Mouse (Mus musculus): ENCODE measurements at regions not wholly inside any gene's neighbourhood (a gene's known extent, or its start where the extent isn't known, plus 50 kb on each side); places are given as distances from the start of the nearest gene placed in this dataset.

DNA sequence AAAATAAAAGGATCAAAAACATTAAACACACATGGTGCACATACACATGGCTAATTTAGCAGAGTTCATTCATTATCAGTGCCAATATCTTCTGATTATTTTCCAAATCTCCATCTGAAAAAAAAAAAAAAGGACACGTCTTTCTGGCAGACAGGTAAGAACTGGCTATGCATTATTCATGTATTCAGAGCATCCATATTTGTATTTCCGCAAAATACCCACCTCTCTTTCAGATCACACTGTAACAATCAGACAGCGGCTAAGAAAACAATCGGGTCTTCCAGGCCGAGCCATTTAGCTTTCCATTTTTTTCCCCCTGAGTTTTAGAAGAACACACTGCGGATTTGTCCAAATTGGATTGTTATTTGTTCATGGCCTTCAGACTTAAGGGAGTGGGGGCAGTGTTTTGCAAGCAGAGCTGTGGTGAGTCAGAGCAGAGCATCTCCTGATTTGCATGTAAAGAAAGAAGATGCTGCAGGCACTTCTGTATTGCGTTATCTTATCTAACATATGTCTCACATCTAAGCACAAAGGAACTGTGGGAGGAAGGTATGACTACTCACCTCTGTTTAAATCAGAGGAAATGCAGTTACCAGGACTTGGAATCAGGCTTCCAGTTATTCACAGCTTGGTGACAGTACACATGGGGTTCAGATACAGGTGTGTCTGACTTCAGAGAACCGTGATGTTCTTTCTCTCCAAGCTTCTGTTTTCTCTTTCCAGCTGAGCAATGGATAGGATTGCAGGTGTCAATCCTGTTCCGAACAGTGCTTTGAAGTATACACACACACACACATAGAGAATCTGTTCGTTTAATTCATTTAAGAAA, 223.6 kb upstream of the Zbtb20 start:
- no peaks in the 10 kb centered on the region for H3K4me1 ChIP-seq (ENCODE audit: control insufficient read depth, insufficient read depth, low read length)
- no peak overlapping the region for H3K4me2 ChIP-seq (ENCODE audit: low read depth, low read length)
- no peaks in the 10 kb centered on the region for H3K9me3 ChIP-seq (replicated peaks; ENCODE audit: control insufficient read depth, low read length)
- H3K27me3 ChIP-seq (ENCODE audit: control insufficient read depth, insufficient read depth, low read length) = no peaks in the 10 kb centered on the region
- no peaks in the 10 kb centered on the region for H3K36me3 ChIP-seq (ENCODE audit: control insufficient read depth, insufficient read depth, low read length)
- WGBS = 78% methylated on average over 10 of the region's 10 CpGs
- ATAC-seq (ENCODE audit: insufficient read depth, low FRiP score) = no peak
- H3K9ac ChIP-seq (ENCODE audit: low read length) = no peak overlapping the region
- no peak overlapping the region for H3K27ac ChIP-seq (ENCODE audit: low read length)
- no peak overlapping the region for H3K4me3 ChIP-seq (replicated peaks; ENCODE audit: low read length)

DNA sequence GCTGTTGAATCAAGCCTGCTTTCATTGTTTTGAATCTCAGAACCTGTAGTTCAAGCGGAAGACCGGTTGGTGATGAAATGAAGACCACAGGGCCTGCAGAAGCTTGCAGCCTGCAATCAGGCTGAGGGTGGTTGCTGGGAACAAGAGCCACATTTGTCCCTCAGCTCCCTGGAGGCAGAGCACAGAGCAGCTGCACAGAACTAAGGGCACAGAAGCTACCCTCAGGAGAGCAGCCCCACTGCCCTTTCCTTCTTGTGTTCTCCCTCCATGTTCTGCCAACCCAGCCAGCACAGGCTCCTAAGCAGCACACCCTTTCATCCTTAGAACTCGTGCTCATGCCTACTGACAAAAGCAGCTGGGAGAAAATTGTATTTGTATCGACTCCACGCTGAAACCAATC, 225.9 kb upstream of the Zbtb20 start:
- H3K9me3 ChIP-seq (replicated peaks; ENCODE audit: control insufficient read depth, low read length) = no peaks in the 10 kb centered on the region
- no peak overlapping the region for H3K9ac ChIP-seq (ENCODE audit: low read length)
- H3K4me1 ChIP-seq (ENCODE audit: control insufficient read depth, insufficient read depth, low read length) = no peaks in the 10 kb centered on the region
- ATAC-seq (ENCODE audit: insufficient read depth, low FRiP score) = no peak
- no peak overlapping the region for H3K27ac ChIP-seq (ENCODE audit: low read length)
- H3K27me3 ChIP-seq (ENCODE audit: control insufficient read depth, insufficient read depth, low read length) = no peaks in the 10 kb centered on the region
- 74% methylated on average over 5 of the region's 5 CpGs for WGBS
- no peak overlapping the region for H3K4me2 ChIP-seq (ENCODE audit: low read depth, low read length)
- H3K36me3 ChIP-seq (ENCODE audit: control insufficient read depth, insufficient read depth, low read length) = no peaks in the 10 kb centered on the region
- H3K4me3 ChIP-seq (replicated peaks; ENCODE audit: low read length) = no peak overlapping the region

DNA sequence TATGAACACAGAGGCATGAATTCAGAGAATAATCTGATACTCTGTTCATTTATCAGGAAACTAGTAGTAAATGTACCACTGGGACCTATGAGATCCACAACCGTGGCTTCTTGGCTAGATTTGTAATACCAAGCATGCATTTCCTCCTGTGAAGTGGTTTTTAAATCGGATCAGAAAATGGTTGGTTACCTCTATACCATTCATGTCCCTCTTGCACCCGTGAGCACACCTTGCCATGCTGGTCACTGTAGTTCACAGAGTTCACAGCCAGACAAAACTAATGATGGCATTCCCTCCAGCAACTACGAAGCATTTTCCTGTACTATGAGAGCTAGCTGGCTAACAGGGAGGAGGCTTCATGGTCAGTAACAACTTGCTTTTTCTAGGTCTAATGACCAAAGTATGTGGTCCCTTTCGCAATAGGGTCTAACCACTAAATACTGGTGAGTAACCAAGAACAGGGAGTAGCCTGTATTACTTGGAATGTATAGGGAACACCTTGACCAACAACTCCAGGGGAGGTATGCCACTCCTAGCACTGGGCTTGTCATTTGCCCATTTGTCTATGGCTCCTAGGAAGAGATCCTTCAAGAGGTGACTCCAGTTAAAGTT, 227.0 kb upstream of the Zbtb20 start:
- ATAC-seq (ENCODE audit: insufficient read depth, low FRiP score) = no peak

DNA sequence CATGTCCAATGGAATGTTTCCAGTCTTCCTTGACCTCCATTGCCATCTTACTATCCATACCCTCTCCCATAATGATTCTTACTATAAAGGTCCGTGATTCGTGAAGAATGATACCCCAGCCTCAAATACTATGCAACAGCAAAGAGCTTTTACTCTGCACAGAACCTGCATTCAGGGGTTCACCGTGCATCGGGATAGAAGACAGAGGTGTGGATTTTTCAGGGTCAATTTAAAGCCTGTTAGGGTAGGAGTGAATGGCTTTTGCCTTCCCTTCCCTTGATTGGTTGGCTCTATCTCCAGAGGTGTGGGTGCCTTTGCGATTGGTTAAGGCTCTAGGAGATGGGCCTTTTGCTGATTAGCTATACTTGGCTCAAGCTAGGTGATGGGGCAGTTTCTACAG, 227.9 kb upstream of the Zbtb20 start:
- no peak overlapping the region for H3K4me3 ChIP-seq (replicated peaks; ENCODE audit: low read length)
- H3K27me3 ChIP-seq (ENCODE audit: control insufficient read depth, insufficient read depth, low read length) = no peaks in the 10 kb centered on the region
- WGBS = 91% methylated on average over 5 of the region's 5 CpGs
- no peak overlapping the region for H3K27ac ChIP-seq (ENCODE audit: low read length)
- H3K4me2 ChIP-seq (ENCODE audit: low read depth, low read length) = no peak overlapping the region
- ATAC-seq (ENCODE audit: insufficient read depth, low FRiP score) = no peak
- H3K4me1 ChIP-seq (ENCODE audit: control insufficient read depth, insufficient read depth, low read length) = no peaks in the 10 kb centered on the region
- no peak overlapping the region for H3K9ac ChIP-seq (ENCODE audit: low read length)
- H3K9me3 ChIP-seq (replicated peaks; ENCODE audit: control insufficient read depth, low read length) = no peaks in the 10 kb centered on the region
- H3K36me3 ChIP-seq (ENCODE audit: control insufficient read depth, insufficient read depth, low read length) = no peaks in the 10 kb centered on the region

More for the DNA sequence above, 227.0 kb upstream of the Zbtb20 start:
- Histone ChIP-seq H3K4me3 (replicated peaks; ENCODE audit: low read length) (no peak overlapping the region), H3K27ac (ENCODE audit: low read length) (no peak overlapping the region), H3K4me2 (ENCODE audit: low read depth, low read length) (no peak overlapping the region), H3K4me1 (ENCODE audit: control insufficient read depth, insufficient read depth, low read length) (no peaks in the 10 kb centered on the region), H3K27me3 (ENCODE audit: control insufficient read depth, insufficient read depth, low read length) (no peaks in the 10 kb centered on the region), H3K36me3 (ENCODE audit: control insufficient read depth, insufficient read depth, low read length) (no peaks in the 10 kb centered on the region), H3K9me3 (replicated peaks; ENCODE audit: control insufficient read depth, low read length) (no peaks in the 10 kb centered on the region), H3K9ac (ENCODE audit: low read length) (no peak overlapping the region)
- WGBS = 89% methylated on average over 5 of the region's 5 CpGs

DNA sequence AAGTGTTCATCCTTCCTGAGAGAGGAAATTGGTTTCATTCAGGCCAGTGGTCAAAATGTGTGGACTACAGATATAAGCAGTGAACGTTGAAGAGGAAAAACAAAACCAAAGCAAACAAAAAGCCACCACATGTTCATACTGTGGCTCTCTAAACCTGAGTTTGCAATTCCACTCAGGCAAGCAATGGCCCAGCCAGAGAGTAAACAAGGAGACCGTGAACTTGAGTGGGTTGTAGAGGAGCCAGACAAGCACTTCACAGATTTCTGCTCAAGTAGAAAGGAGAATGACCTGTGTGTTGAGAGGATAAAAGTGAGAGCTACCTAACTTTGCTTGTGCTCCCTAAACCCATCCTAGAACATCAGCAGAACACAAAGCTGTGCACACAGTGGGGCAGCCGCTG, 239.9 kb upstream of the Zbtb20 start:
- H3K27ac ChIP-seq (ENCODE audit: low read length) = no peak overlapping the region
- no peaks in the 10 kb centered on the region for H3K27me3 ChIP-seq (ENCODE audit: control insufficient read depth, insufficient read depth, low read length)
- no peak for ATAC-seq (ENCODE audit: insufficient read depth, low FRiP score)
- H3K9ac ChIP-seq (ENCODE audit: low read length) = no peak overlapping the region
- no peaks in the 10 kb centered on the region for H3K4me1 ChIP-seq (ENCODE audit: control insufficient read depth, insufficient read depth, low read length)
- 64% methylated on average over 3 of the region's 3 CpGs for WGBS
- no peaks in the 10 kb centered on the region for H3K9me3 ChIP-seq (replicated peaks; ENCODE audit: control insufficient read depth, low read length)
- no peaks in the 10 kb centered on the region for H3K36me3 ChIP-seq (ENCODE audit: control insufficient read depth, insufficient read depth, low read length)
- H3K4me3 ChIP-seq (replicated peaks; ENCODE audit: low read length) = no peak overlapping the region
- no peak overlapping the region for H3K4me2 ChIP-seq (ENCODE audit: low read depth, low read length)

DNA sequence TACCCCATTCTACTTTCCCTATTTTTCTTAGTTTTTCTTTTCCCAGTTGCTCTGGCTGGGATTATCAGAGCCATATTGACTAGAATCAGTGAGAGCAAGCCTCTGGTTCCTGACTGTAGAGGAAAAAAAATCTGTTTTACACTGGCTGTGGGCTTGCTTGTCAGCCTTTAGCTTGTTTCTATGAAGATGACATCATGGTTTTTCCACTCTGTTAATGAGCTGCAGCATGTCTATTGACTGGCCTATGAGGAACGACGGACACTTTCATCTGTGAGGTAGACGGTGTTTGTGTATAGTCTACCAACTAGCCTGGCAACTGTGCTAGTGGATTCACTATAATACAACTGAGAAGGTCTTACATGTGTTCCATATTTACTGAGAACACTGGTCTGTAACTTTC, 248.0 kb upstream of the Zbtb20 start:
- Histone ChIP-seq H3K4me2 (ENCODE audit: low read depth, low read length) (no peak overlapping the region), H3K9me3 (replicated peaks; ENCODE audit: control insufficient read depth, low read length) (no peaks in the 10 kb centered on the region), H3K4me3 (replicated peaks; ENCODE audit: low read length) (no peak overlapping the region), H3K4me1 (ENCODE audit: control insufficient read depth, insufficient read depth, low read length) (no peaks in the 10 kb centered on the region), H3K9ac (ENCODE audit: low read length) (no peak overlapping the region), H3K36me3 (ENCODE audit: control insufficient read depth, insufficient read depth, low read length) (no peaks in the 10 kb centered on the region), H3K27me3 (ENCODE audit: control insufficient read depth, insufficient read depth, low read length) (no peaks in the 10 kb centered on the region), H3K27ac (ENCODE audit: low read length) (no peak overlapping the region)
- WGBS = 80% methylated on average over 3 of the region's 3 CpGs
- ATAC-seq (ENCODE audit: insufficient read depth, low FRiP score) = no peak

DNA sequence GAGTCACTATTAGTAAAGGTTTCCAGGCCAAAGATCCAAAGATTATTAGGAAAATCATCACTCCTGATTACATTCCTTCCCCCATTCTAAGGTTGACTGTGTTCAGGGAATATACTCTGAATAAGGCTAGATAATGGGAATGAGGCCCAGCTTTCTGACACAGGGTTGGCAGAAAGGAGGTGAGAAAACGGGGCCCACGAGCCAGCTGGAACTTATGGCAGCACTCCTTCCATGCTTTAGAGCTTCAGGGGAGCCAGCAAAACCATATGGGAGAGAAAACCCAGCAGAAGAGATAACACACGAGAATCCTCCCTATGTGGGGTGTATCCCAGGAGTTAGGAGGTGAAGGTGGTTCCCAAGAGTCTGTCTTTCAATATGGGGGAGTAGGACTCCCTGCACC, 259.8 kb upstream of the Zbtb20 start:
- Histone ChIP-seq H3K9ac (ENCODE audit: low read length) (no peak overlapping the region), H3K4me1 (ENCODE audit: control insufficient read depth, insufficient read depth, low read length) (no peaks in the 10 kb centered on the region), H3K4me2 (ENCODE audit: low read depth, low read length) (no peak overlapping the region), H3K9me3 (replicated peaks; ENCODE audit: control insufficient read depth, low read length) (no peaks in the 10 kb centered on the region), H3K27me3 (ENCODE audit: control insufficient read depth, insufficient read depth, low read length) (no peaks in the 10 kb centered on the region), H3K27ac (ENCODE audit: low read length) (no peak overlapping the region), H3K36me3 (ENCODE audit: control insufficient read depth, insufficient read depth, low read length) (no peaks in the 10 kb centered on the region), H3K4me3 (replicated peaks; ENCODE audit: low read length) (no peak overlapping the region)
- no peak for ATAC-seq (ENCODE audit: insufficient read depth, low FRiP score)
- WGBS = 65% methylated on average over 3 of the region's 3 CpGs

DNA sequence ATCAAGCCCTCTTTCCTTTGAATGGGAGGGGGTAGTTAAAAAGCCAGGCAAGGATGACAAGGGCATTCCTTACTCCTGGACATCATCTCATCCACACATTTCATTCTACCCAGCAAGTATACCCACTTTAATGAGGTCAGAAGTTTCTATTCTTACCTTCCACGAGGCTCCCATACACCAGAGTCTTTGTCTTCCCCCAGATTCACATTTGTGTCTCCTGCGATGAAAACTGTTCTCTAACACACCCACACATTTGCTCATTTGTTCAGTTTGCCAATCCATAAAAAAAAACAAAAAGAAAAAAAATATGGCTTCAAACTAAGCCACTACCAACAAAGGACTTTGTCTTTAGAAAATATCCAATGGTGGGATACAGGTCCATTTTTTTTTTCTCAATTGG, 263.7 kb upstream of the Zbtb20 start:
- ATAC-seq (ENCODE audit: insufficient read depth, low FRiP score) = no peak

DNA sequence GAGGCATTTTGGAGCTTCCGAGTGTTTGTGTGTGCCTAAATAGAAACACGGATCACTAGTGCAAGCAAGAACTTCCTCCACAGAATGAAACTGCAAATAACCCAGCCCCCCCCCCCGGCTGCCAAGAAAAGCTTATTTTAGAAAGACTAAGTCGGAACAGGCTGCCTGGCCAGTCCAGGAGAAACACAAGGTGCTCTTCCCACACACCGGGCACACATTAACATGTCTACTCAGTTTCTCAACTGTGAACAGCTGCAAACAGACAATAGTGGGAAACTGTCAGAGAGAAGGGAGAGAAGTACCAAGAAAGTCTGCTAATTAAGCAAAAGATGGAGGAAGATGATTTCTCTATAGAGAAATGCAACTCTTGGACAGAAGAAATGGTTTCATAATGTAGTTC, 267.3 kb upstream of the Zbtb20 start:
- no peak for ATAC-seq (ENCODE audit: insufficient read depth, low FRiP score)
- H3K4me1 ChIP-seq (ENCODE audit: control insufficient read depth, insufficient read depth, low read length) = no peaks in the 10 kb centered on the region
- H3K9me3 ChIP-seq (replicated peaks; ENCODE audit: control insufficient read depth, low read length) = no peaks in the 10 kb centered on the region
- no peak overlapping the region for H3K4me3 ChIP-seq (replicated peaks; ENCODE audit: low read length)
- H3K4me2 ChIP-seq (ENCODE audit: low read depth, low read length) = no peak overlapping the region
- H3K36me3 ChIP-seq (ENCODE audit: control insufficient read depth, insufficient read depth, low read length) = no peaks in the 10 kb centered on the region
- WGBS = 66% methylated on average over 5 of the region's 5 CpGs
- no peak overlapping the region for H3K27ac ChIP-seq (ENCODE audit: low read length)
- no peaks in the 10 kb centered on the region for H3K27me3 ChIP-seq (ENCODE audit: control insufficient read depth, insufficient read depth, low read length)
- H3K9ac ChIP-seq (ENCODE audit: low read length) = no peak overlapping the region

More for the DNA sequence above, 263.7 kb upstream of the Zbtb20 start:
- Histone ChIP-seq H3K9ac (ENCODE audit: low read length) (no peak overlapping the region), H3K9me3 (replicated peaks; ENCODE audit: control insufficient read depth, low read length) (no peaks in the 10 kb centered on the region), H3K27me3 (ENCODE audit: control insufficient read depth, insufficient read depth, low read length) (no peaks in the 10 kb centered on the region), H3K36me3 (ENCODE audit: control insufficient read depth, insufficient read depth, low read length) (no peaks in the 10 kb centered on the region), H3K27ac (ENCODE audit: low read length) (no peak overlapping the region), H3K4me2 (ENCODE audit: low read depth, low read length) (no peak overlapping the region), H3K4me1 (ENCODE audit: control insufficient read depth, insufficient read depth, low read length) (no peaks in the 10 kb centered on the region), H3K4me3 (replicated peaks; ENCODE audit: low read length) (no peak overlapping the region)
- WGBS = 69% methylated on average over 2 of the region's 2 CpGs

Measured in stomach, embryonic 16.5 days (tissue).